Mouse (Mus musculus) ES-E14 (cell line): ENCODE measurements at regions not wholly inside any gene's neighbourhood (a gene's known extent, or its start where the extent isn't known, plus 50 kb on each side); places are given as distances from the start of the nearest gene placed in this dataset.

Experiments used
- CHD2 ChIP-seq: IDR thresholded peaks from 2 replicates; pipeline ENCODE4 v1.6.1; 2014; ENCODE audit warnings: mild to moderate bottlenecking, low read depth, low read length, inconsistent platforms
- HCFC1 ChIP-seq: IDR thresholded peaks from 2 replicates; pipeline ENCODE4 v1.6.1; 2012; ENCODE audit warnings: low read length, inconsistent platforms, borderline replicate concordance; ENCODE audit not compliant: insufficient read depth
- ZNF384 ChIP-seq: IDR thresholded peaks from 2 replicates; pipeline ENCODE4 v1.6.1; 2012; ENCODE audit warnings: low read depth, low read length, inconsistent platforms

GRCm38 (mm10) chr16:57915451-57915850 is 160.9 kb upstream of the Col8a1 start:
- TF ChIP-seq HCFC1 = no peak
- TF ChIP-seq ZNF384 = no peak
- TF ChIP-seq CHD2 = no peak
